Mouse (Mus musculus) olfactory bulb, adult 2 months (tissue): ENCODE measurements around the gene Pop7. TPM values are rescaled to one million over a fixed set of nuclear protein-coding genes. Genes with fewer than 3 reads are reported as not detected.

ENCODE experiments used
- H3K27ac ChIP-seq: fragments of 200-500 bp; 2 replicates; pipeline ENCODE4 v1.5.1; 2012; ENCODE audit warnings: low read depth, low read length; ENCODE audit not compliant: insufficient read depth
- H3K4me1 ChIP-seq: fragments of 200-500 bp; 2 replicates; pipeline ENCODE4 v1.6.1; 2012; ENCODE audit warnings: low read length; ENCODE audit not compliant: control insufficient read depth, insufficient read depth
- H3K4me3 ChIP-seq: fragments of 200-500 bp; 2 replicates; pipeline ENCODE4 v1.5.1; 2012; ENCODE audit warnings: mild to moderate bottlenecking, low read depth, low read length, moderate library complexity; ENCODE audit not compliant: insufficient read depth
- CTCF ChIP-seq: fragments of 200-500 bp; IDR thresholded peaks from 2 replicates; pipeline ENCODE4 v1.5.1; 2012; ENCODE audit warnings: low read depth, mild to moderate bottlenecking, low read length, moderate library complexity; ENCODE audit not compliant: insufficient read depth
- POLR2A ChIP-seq: fragments of 200-500 bp; IDR thresholded peaks from 2 replicates; pipeline ENCODE4 v1.6.1; 2012; ENCODE audit warnings: mild to moderate bottlenecking, low read depth, low read length, moderate library complexity; ENCODE audit not compliant: insufficient read depth
- WGBS: fragments of 180-500 bp; shearing (Covaris S2); methylation state at CpG from one replicate; pipeline ENCODE4 v1.1.7; 2018; 5-methylcytosine and 5-hydroxymethylcytosine counted together
- polyA plus RNA-seq: library from polyadenylated mRNA; stranded (reverse); fragments of >200 nt; gene quantifications from 2 replicates; pipeline ENCODE4 v1.2.4, GENCODE M21; 2012; ENCODE audit warnings: low replicate concordance; ENCODE audit not compliant: missing spikeins, insufficient read depth, insufficient read length

Gene Pop7
- polyA plus RNA-seq, 1 experiment, result not detected

DNA sequence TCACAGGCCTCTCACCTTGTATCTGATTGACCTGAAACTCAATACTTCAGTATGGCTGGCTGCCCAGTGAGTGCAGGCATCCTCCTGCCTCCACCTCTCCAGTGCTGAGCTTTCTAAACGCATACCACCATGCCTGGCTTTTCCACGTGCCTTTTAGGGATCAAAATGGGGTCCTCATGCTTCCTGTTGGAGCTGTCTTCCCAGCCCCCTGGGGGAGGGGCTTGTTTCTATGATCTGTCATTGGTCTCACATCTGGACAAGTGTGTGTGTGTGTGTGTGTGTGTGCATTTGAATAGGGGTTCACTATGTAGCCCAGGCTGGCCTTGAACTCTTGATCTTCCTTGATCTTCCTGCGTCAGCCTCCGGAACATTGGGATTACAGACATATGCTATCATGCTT lies 35.1 kb upstream of the Pop7 start:
- Histone ChIP-seq H3K4me3 (no peak overlapping the region), H3K4me1 (peaks cover 4% of the 10 kb centered on the region), H3K27ac (no peak overlapping the region)
- TF ChIP-seq CTCF (no peak), POLR2A (no peak)
- 68% methylated on average over 4 of the region's 4 CpGs for WGBS

DNA sequence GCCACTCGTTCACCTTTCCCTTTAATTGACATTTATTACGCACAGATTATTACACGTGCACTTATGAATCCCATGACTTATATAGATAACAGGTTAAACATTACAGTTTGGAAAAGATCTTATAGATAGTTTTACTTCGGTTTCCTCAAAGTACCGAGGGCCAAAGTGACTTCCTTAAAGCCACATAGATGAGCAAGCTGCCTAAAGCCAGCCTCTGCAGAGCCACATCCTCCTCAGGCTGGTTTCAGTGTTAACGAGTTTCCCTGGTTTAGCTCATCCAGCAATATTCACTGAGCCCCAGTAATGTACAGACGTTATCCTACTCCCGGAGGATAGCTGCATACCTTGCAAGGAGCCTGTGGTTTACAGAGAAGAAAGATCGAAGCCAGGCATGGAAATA lies 33.0 kb upstream of the Pop7 start:
- Histone ChIP-seq H3K4me1 (peaks cover 6% of the 10 kb centered on the region), H3K27ac (no peak overlapping the region), H3K4me3 (no peak overlapping the region)
- WGBS, result 81% methylated on average over 9 of the region's 9 CpGs
- no peak for TF ChIP-seq CTCF
- TF ChIP-seq POLR2A, result no peak

DNA sequence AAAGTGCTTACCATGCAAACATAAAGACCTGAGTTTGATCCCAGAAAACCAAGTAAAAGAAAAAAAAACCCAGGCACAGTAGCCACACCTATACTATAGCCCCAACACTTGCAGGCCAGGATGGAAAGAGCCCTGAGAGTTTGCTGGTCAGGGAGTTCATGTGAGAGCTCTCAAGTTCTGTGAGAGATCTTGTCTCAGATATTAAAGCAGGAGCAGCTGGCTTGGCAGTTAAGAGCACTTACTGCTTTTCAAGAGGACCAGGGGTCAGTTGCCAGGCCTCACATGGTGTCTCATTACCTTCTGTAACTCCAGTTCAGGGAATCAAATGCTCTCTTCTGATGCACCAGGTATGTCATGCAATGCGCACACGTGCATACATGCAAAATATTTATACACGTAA lies 32.4 kb upstream of the Pop7 start:
- 98% methylated on average over 3 of the region's 3 CpGs for WGBS
- Histone ChIP-seq H3K4me1 (peaks cover 10% of the 10 kb centered on the region), H3K27ac (no peak overlapping the region), H3K4me3 (no peak overlapping the region)
- TF ChIP-seq CTCF, result no peak
- TF ChIP-seq POLR2A, result no peak

DNA sequence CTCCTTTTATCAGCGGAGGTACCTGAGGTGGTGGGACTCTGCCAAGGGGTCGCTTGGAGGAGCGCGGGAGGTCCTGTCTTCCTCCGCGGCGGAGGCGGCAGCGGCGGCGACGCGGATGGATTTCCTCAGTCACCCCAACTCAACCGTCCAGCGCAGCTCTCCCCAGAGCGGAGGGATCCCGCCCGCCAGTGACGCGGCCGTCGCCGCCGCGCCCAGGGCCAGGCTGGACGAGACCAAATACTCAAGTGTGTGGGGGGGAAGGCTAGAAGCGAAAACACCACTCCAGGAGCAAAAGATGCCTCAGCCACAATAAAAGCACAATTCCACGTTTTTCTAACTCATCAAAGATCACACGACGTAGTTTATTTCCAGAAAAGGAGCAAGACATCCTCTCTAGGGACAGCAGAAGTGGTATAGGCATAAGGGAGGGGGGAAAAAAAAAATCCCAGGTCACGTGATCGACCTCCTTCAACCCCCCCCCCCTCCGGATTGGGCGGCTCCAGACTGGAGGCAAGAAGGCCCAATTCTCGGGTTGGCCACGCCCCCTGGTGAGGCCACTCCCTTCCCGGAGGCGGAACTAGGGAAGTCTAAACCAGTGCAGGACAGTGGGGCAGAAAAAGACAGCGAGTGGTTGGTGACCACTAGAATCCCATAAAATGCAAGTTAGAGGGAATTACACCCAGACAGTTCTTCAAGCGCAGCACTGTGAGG lies 31.0 kb upstream of the Pop7 start, which contains the start of the genes Epo and Gnb2:
Gene Epo, minus strand, starts transcription at position 126 of the 711 bp plus-strand sequence.
Gene Gnb2, minus strand, starts transcription at position 394 of the 711 bp plus-strand sequence.
- under 1% methylated on average over 40 of the region's 40 CpGs for WGBS
- TF ChIP-seq POLR2A, result peak; percentile 77
- TF ChIP-seq CTCF, result no peak
- Histone ChIP-seq H3K4me1 (peaks cover 20% of the 10 kb centered on the region), H3K4me3 (peak within 1 kb of the TSS; percentile 99), H3K27ac (peak within 1 kb of the TSS; percentile 100)

DNA sequence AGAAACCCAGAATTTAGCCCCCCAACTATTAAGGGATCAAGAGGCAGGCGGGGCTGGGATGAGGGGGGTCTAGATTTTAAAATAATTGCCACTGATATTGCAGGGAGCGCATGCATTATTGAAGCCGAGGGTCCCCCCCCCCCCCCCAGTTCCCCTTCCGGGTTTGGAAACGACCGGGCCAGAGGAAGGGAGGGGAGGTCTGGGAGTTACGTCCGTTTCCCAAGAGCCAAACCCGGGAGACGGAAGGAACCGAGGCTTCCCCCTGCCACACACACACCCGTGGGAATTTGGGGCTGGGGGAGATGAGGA lies 30.4 kb upstream of the Pop7 start:
- peak overlapping the region; percentile 99 for H3K4me3 ChIP-seq
- TF ChIP-seq CTCF, result no peak
- TF ChIP-seq POLR2A, result no peak
- WGBS, result 0% methylated on average over 12 of the region's 12 CpGs
- peaks cover 20% of the 10 kb centered on the region for H3K4me1 ChIP-seq
- peak overlapping the region; percentile 99 for H3K27ac ChIP-seq

DNA sequence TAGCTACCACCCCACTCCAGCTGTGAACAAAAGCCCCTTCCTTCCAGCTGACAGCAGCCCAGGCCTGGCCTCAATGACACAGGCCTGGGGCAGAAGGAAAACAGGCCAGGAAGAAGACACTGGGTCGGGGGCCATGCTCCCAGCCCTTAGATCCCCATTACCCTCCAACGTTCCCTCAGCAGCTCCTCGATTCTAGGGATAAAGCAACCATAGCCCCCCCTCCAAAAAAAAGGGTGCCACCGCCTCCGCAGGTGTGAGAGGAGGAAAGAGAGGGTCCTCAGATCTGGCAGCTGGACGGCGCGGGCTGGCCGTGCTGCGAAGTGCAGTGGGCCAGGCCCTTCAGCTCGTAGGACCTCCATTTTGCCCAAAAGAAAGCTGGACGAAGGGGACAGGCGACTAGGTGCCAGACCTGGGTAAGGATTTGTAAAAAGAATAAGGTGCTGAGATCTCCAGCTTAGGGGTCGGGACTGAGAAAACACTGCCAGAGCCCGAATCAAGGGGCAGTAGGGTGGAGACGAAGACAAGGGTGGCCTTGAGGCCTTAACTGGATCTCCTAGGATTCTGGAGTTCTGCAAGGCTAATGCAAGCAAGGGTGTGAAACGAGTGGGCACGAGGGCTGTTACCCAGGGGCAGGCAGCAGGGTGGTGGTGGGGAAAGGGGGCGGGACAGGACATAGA lies 30.0 kb upstream of the Pop7 start:
- WGBS, result under 1% methylated on average over 19 of the region's 19 CpGs
- Histone ChIP-seq H3K27ac (peak overlapping the region; percentile 95), H3K4me1 (peaks cover 23% of the 10 kb centered on the region), H3K4me3 (peak overlapping the region; percentile 99)
- no peak for TF ChIP-seq POLR2A
- TF ChIP-seq CTCF, result no peak

DNA sequence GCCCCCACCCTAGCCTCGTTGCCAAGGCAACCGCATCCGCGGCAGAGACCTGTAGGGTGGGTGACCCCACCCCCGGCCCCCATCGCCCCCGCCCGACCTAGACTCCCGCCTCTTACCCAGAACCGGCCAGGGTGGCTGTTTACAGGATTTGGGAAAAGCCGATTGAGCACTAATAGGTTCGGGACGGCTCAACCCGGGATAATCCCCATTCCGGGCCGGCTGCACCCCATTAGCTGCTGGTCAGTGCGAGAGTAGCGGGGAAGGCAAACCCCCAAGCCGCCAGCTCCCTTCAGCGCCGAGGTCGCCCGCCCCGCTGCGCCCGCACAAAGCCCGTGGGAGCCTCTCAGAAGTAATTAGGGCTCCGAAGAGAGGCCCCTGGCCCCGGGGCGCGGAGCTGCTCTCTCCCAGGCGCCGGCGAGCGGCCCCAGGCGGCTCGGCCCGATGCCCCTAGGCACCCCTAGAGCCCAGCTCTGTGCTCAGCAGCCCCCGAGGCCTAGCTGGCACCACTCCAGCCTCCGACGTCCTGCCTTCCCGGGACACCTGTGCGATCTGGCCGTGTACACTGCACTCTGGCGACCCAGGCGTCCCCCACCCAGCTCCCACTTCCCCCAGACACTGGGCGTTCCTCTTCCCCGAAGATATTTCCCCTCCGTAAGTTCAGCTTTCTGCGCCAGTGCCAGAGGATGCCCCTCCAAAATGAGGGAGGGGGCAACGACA lies 29.3 kb upstream of the Pop7 start:
- H3K27ac ChIP-seq, result peak overlapping the region; percentile 95
- peaks cover 27% of the 10 kb centered on the region for H3K4me1 ChIP-seq
- no peak for TF ChIP-seq CTCF
- TF ChIP-seq POLR2A, result no peak
- WGBS, result under 1% methylated on average over 51 of the region's 51 CpGs
- H3K4me3 ChIP-seq, result peak overlapping the region; percentile 99

DNA sequence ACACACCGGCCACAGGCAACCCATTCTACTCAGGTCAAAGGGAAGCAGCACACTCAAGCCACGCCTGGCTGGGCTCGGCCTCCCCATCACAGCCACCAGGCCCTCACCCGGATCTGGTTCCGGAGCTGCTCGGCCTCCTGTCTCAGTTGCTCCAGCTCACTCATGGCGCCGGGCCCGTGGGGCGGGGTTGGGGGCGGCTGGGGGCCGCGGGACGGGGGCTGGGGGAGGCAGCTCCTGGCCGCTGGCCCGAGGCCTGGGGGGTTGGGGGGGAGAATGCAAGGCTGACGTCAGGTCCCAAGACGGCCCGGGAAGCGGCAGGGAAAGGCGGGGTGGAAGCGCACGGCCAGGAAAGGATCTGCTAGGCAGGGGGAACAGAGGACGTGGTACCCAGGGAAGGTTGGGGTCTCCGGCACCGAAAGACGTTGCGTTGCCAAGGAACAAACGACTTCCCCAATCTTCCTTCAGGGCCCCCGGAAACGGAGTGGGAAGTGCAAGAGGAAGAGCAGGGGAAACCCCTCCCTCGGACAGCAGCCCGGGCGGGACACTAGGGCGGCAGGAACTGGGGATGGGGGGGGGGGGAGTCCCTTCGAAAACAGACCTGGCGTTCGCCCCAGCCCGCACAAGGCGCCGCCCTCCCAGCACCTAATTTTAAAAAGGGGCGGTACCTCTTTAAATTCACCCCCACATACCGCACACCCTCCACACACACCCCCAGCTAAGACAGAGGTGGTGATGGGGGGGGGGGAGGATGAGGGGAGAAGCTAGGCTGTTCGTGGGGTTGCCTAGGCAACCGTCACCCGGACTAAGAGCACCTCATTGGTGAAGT lies 28.5 kb upstream of the Pop7 start:
- TF ChIP-seq POLR2A (no peak), CTCF (no peak)
- under 1% methylated on average over 46 of the region's 46 CpGs for WGBS
- Histone ChIP-seq H3K4me1 (peaks cover 34% of the 10 kb centered on the region), H3K27ac (peak overlapping the region; percentile 89), H3K4me3 (peak overlapping the region; percentile 99)
